Mouse (Mus musculus) midbrain, embryonic 11.5 days (tissue): ENCODE measurements around the gene Adam22. TPM values are rescaled to one million over a fixed set of nuclear protein-coding genes. Genes with fewer than 3 reads are reported as not detected.

ENCODE experiments used
- ATAC-seq: fragments of 200-750 bp; cut with Nextera tagmentation; 2 replicates; pipeline ENCODE4 v1.8.0; 2017; ENCODE audit warnings: moderate TSS enrichment, moderate library complexity; ENCODE audit not compliant: low FRiP score
- DNase-seq: peaks from one replicate; pipeline ENCODE4 v3.0.0; 2015; ENCODE audit warnings: low spot score; ENCODE audit errors: missing footprints
- H3K27ac ChIP-seq: fragments of 300-500 bp; sonication (generic); 2 replicates; pipeline ENCODE4 v1.5.1; 2014; ENCODE audit warnings: low read depth, low read length
- H3K27me3 ChIP-seq: fragments of 300-500 bp; sonication (generic); 2 replicates; pipeline ENCODE4 v1.6.1; 2014; ENCODE audit warnings: mild to moderate bottlenecking, low read length, moderate library complexity, mixed read lengths; ENCODE audit not compliant: control insufficient read depth, insufficient read depth
- H3K36me3 ChIP-seq: fragments of 300-500 bp; sonication (generic); 2 replicates; pipeline ENCODE4 v1.6.1; 2014; ENCODE audit warnings: mild to moderate bottlenecking, low read length, moderate library complexity, mixed read lengths; ENCODE audit not compliant: control insufficient read depth, insufficient read depth
- H3K4me1 ChIP-seq: fragments of 300-500 bp; sonication (generic); 2 replicates; pipeline ENCODE4 v1.6.1; 2014; ENCODE audit warnings: low read length; ENCODE audit not compliant: control insufficient read depth, insufficient read depth
- H3K4me2 ChIP-seq: fragments of 300-500 bp; sonication (generic); 2 replicates; pipeline ENCODE4 v1.6.1; 2014; ENCODE audit warnings: mild to moderate bottlenecking, moderate library complexity
- H3K4me3 ChIP-seq: fragments of 300-500 bp; sonication (generic); 2 replicates; pipeline ENCODE4 v1.5.1; 2014; ENCODE audit warnings: low read depth, low read length
- H3K9ac ChIP-seq: fragments of 300-500 bp; sonication (generic); 2 replicates; pipeline ENCODE4 v1.6.1; 2014; ENCODE audit warnings: low read length
- H3K9me3 ChIP-seq: fragments of 300-500 bp; sonication (generic); 2 replicates; pipeline ENCODE4 v1.6.1; 2016; ENCODE audit warnings: low read length; ENCODE audit not compliant: control insufficient read depth
- WGBS: fragments of 180-500 bp; shearing (Covaris S2); extraction: QIAGEN DNeasy Blood & Tissue Kit; methylation state at CpG from one replicate; pipeline ENCODE4 v1.1.7; 2014; 5-methylcytosine and 5-hydroxymethylcytosine counted together
- polyA plus RNA-seq: library from polyadenylated mRNA; unstranded; fragments of >200 nt; fragmentation: Nextera tagmentation; extraction: Ambion mirVana; gene quantifications from 2 replicates; pipeline ENCODE4 v1.2.1, GENCODE M21; 2014

Gene Adam22
- polyA plus RNA-seq, 1 experiment from 2014 or later = 14.8 TPM

DNA sequence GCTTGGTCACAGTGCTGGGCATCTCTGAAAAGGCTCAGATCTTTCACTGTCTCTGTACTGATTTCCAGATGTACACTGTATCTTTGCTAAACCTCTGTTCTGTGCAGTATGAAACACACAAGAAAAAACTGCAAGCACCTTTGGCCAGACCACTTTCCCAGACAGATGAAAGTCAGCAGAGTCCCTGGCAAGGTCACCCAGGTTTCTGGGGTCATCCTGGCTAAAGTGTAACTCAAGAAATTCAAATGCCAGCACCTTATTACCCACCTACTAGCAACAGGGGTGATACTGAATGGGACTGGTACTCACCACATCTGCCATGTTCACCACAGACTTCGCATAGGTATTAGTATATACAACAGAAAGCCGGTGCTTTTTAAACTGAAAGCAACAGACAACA is 221.8 kb downstream of the Adam22 start:
- Histone ChIP-seq H3K4me1 (no peaks in the 10 kb centered on the region), H3K4me3 (no peak overlapping the region), H3K36me3 (no peaks in the 10 kb centered on the region), H3K27me3 (no peaks in the 10 kb centered on the region), H3K4me2 (no peak overlapping the region), H3K9me3 (no peaks in the 10 kb centered on the region), H3K9ac (no peak overlapping the region), H3K27ac (no peak overlapping the region)
- ATAC-seq (no peak), DNase-seq (no peak)
- 98% methylated on average over 2 of the region's 2 CpGs for WGBS

DNA sequence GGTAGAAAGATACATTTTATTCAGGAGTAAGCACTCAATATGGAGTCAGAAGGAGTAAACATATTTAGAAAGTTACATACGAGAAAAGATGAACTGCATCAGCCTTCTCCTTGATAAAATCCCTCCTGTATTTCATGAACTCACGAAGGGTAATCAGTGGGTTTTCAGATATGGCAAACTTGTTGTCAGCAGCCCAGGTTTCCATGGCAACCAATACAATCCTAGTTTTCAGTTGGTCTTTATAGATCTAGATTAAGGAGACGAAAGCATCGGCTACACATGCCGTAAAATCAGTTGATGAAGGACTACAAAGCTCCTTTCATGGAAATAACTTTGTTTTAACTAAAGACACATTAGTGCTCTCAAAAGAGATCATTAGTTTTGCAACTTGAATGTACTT is 222.5 kb downstream of the Adam22 start:
- H3K4me2 ChIP-seq = no peak overlapping the region
- no peaks in the 10 kb centered on the region for H3K4me1 ChIP-seq
- H3K36me3 ChIP-seq = no peaks in the 10 kb centered on the region
- DNase-seq (peak; percentile 86), ATAC-seq (peak; percentile 30; the same call in 1 of the 2 replicates)
- H3K27ac ChIP-seq = no peak overlapping the region
- no peak overlapping the region for H3K9ac ChIP-seq
- no peak overlapping the region for H3K4me3 ChIP-seq
- no peaks in the 10 kb centered on the region for H3K27me3 ChIP-seq
- WGBS = 41% methylated on average over 5 of the region's 5 CpGs
- H3K9me3 ChIP-seq = no peaks in the 10 kb centered on the region

- no peaks in the 10 kb centered on the region for H3K4me1 ChIP-seq
- DNase-seq = no peak
- no peaks in the 10 kb centered on the region for H3K36me3 ChIP-seq
- H3K9me3 ChIP-seq = no peaks in the 10 kb centered on the region
- H3K9ac ChIP-seq = no peak overlapping the region
- no peaks in the 10 kb centered on the region for H3K27me3 ChIP-seq
- no peak overlapping the region for H3K4me3 ChIP-seq
- H3K4me2 ChIP-seq = no peak overlapping the region
- WGBS = 86% methylated on average over 5 of the region's 5 CpGs
- no peak for ATAC-seq
- no peak overlapping the region for H3K27ac ChIP-seq
Measured at GRCm38 (mm10) chr5:8132546-8132945, 235.4 kb downstream of the Adam22 start.

- Histone ChIP-seq H3K4me2 (no peak overlapping the region), H3K9me3 (no peaks in the 10 kb centered on the region), H3K4me1 (no peaks in the 10 kb centered on the region), H3K27me3 (no peaks in the 10 kb centered on the region), H3K36me3 (no peaks in the 10 kb centered on the region), H3K4me3 (no peak overlapping the region), H3K9ac (no peak overlapping the region), H3K27ac (no peak overlapping the region)
- ATAC-seq = no peak
- WGBS = 89% methylated on average over 8 of the region's 8 CpGs
- no peak for DNase-seq
Measured at GRCm38 (mm10) chr5:8131918-8132317, 236.0 kb downstream of the Adam22 start.

GRCm38 (mm10) chr5:8129750-8130149 is 238.2 kb downstream of the Adam22 start:
- no peaks in the 10 kb centered on the region for H3K36me3 ChIP-seq
- H3K27me3 ChIP-seq = no peaks in the 10 kb centered on the region
- no peak overlapping the region for H3K9ac ChIP-seq
- H3K4me3 ChIP-seq = no peak overlapping the region
- ATAC-seq (no peak), DNase-seq (no peak)
- H3K4me1 ChIP-seq = no peaks in the 10 kb centered on the region
- WGBS = 85% methylated on average over 2 of the region's 2 CpGs
- H3K9me3 ChIP-seq = no peaks in the 10 kb centered on the region
- no peak overlapping the region for H3K27ac ChIP-seq
- no peak overlapping the region for H3K4me2 ChIP-seq

DNA sequence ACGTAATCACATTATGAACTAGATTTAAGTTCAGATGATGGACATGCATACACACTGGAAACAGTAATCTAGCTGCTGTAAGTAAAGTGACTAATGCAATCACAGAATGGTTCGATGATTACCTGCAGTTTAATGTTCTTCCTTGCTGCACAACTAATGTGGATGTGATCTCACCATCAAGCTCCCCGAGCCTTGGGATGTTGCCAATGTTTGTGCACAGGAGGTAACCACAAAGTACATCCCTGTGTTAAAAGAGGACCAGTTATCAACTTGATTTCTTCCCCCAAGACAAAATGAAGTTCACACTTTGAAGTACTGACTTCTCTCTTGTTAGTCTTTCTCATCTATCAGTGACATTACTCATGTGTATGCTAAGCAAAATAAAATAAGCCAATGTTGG is 247.0 kb downstream of the Adam22 start:
- Histone ChIP-seq H3K27ac (no peak overlapping the region), H3K4me3 (no peak overlapping the region), H3K36me3 (no peaks in the 10 kb centered on the region), H3K4me2 (no peak overlapping the region), H3K4me1 (no peaks in the 10 kb centered on the region), H3K9ac (no peak overlapping the region), H3K27me3 (no peaks in the 10 kb centered on the region), H3K9me3 (no peaks in the 10 kb centered on the region)
- DNase-seq (peak; percentile 61), ATAC-seq (no peak)
- WGBS = 92% methylated on average over 3 of the region's 3 CpGs

DNA sequence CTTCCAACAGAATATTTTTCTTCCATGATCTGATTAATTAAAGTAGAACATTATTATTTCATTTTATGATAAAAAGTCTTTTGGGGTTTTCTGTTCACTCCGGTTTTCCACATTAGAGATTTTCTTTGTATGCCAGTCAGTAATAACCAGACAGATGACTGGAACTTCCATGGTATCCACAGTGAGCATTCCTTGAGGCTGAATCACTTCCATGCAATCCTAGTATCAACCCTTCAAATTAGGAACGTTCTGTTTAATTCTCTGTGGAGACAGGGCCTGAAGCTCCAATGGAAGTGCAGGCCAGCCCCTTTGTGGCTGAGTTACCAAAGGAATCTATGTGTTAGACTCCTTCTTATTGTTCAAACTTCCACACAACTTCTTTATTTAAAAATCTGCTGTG is 247.9 kb downstream of the Adam22 start:
- Histone ChIP-seq H3K9ac (no peak overlapping the region), H3K36me3 (no peaks in the 10 kb centered on the region), H3K27ac (no peak overlapping the region), H3K9me3 (no peaks in the 10 kb centered on the region), H3K27me3 (no peaks in the 10 kb centered on the region), H3K4me3 (no peak overlapping the region), H3K4me1 (no peaks in the 10 kb centered on the region), H3K4me2 (no peak overlapping the region)
- 90% methylated on average over 2 of the region's 2 CpGs for WGBS
- no peak for ATAC-seq
- DNase-seq = peak; percentile 47

- peak; percentile 66 for DNase-seq
- no peaks in the 10 kb centered on the region for H3K36me3 ChIP-seq
- H3K4me3 ChIP-seq = no peak overlapping the region
- no peak for ATAC-seq
- no peaks in the 10 kb centered on the region for H3K9me3 ChIP-seq
- no peak overlapping the region for H3K9ac ChIP-seq
- H3K27ac ChIP-seq = no peak overlapping the region
- H3K4me1 ChIP-seq = no peaks in the 10 kb centered on the region
- H3K4me2 ChIP-seq = no peak overlapping the region
- no peaks in the 10 kb centered on the region for H3K27me3 ChIP-seq
- WGBS = 79% methylated on average over 5 of the region's 5 CpGs
Measured at GRCm38 (mm10) chr5:8116561-8117168, 251.3 kb downstream of the Adam22 start.

GRCm38 (mm10) chr5:8112246-8112645 is 255.7 kb downstream of the Adam22 start:
- ATAC-seq (no peak), DNase-seq (peak; percentile 69)
- H3K27me3 ChIP-seq = no peaks in the 10 kb centered on the region
- no peaks in the 10 kb centered on the region for H3K4me1 ChIP-seq
- no peak overlapping the region for H3K9ac ChIP-seq
- no peak overlapping the region for H3K4me2 ChIP-seq
- H3K4me3 ChIP-seq = no peak overlapping the region
- H3K36me3 ChIP-seq = no peaks in the 10 kb centered on the region
- WGBS = 90% methylated on average over 5 of the region's 5 CpGs
- H3K27ac ChIP-seq = no peak overlapping the region
- H3K9me3 ChIP-seq = no peaks in the 10 kb centered on the region
